Mouse (Mus musculus) left cerebral cortex, postnatal 36 days (tissue): ENCODE measurements at regions not wholly inside any gene's neighbourhood (a gene's known extent, or its start where the extent isn't known, plus 50 kb on each side); places are given as distances from the start of the nearest gene placed in this dataset.
"Not testable (repeated sequence)": the region's sequence is repeated elsewhere in the genome, so short reads cannot be mapped to it uniquely, and the experiment has no call there.

ENCODE experiments used
- DNase-seq, 2 experiments: peaks; one replicate each; pipeline ENCODE4 v3.0.0; 2021 to 2022; ENCODE audit warnings: low spot score in 2 of 2, mixed read lengths in 1 of 2
- intact Hi-C: fragments of 180-260 bp; cut with DNase I; formaldehyde crosslinking; loops from one replicate; pipeline ENCODE4 v1.15.1; 2025

DNA sequence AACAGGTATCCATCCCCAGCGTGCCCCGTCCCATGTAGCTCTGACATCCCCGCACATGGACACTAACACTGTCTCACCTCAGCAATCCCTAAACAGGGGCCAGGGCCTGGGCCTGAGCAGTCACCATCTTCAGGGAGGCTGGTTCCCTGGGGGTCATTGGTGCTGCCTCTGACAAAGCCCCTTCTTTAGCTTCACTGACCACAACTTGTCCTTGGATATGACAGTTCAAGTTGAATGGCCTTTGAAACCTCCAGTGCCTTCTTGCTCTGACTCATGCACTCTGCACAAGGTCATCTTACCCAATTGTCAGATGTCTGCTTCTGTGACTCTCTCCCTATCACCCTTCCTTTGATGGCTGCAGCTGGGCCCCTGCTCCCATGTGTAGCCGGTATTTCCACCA, 68.2 kb upstream of the Klf13 start:
- intact Hi-C loops: no loop called here
- no peak for DNase-seq

DNA sequence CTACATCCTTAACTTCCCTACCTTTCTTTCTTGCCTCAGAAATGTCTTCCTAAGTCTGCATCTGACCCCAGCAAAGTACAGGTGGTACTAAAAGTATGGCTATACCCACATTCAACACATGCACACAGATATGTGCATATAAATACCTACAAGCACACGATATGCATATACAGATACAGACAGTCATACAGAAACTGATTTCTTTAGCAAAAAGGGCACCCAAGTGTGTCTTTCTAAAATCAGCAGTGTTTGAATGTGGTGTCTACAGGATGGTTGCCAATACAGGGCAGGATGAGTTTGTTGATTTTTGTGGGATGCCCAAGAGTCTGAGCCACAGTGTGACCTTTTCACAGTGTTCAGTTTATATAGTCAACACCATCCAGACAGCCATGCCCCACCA, 67.0 kb upstream of the Klf13 start:
- intact Hi-C loops: no loop called here
- no peak for DNase-seq

DNA sequence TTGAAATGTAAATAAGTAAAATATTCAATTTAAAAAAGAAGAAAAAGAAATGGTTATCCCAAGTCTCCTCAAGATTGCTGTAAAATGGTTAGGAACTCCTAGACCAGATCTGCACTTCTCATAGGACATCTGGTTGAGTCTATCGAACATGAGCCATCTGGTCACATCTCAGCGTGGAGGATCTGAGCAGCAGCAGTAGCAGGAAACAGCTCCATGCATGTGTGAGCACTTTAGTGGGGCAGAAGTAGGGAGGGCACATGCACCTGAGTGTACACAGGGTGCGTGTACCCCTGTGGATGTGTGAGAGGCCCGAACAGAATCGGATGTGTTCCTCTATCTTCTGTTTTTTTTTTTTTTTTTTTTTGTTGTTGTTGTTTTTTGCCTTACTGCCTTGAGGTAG, 65.2 kb upstream of the Klf13 start:
- intact Hi-C loops: no loop called here
- no peak for DNase-seq

DNA sequence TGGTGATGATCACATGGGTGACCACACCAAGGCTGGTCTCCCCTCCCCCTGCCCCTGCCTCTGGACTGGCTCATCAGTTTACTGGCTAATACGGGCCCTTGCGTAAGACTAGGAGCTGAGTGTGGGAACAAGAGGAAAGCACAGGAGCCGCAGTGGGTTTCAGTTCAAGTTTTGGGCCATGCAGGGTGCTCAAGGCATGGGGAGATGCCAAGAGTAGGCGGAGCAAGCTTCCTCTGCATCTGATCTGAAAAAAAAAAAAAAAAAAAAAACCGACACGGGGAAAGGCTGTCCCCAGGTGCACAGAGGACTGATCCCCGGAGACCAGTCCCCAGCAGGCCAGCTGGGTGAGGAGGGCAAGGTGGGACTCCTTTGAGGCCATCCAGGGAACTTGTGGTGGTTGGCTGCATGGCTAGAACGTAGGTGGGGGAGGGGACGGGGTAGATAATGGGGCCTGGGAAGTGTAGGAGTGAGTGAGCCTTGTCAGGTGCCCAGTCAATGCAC, 62.9 kb upstream of the Klf13 start:
- DNase-seq: no peak
- intact Hi-C loops: no loop called here

DNA sequence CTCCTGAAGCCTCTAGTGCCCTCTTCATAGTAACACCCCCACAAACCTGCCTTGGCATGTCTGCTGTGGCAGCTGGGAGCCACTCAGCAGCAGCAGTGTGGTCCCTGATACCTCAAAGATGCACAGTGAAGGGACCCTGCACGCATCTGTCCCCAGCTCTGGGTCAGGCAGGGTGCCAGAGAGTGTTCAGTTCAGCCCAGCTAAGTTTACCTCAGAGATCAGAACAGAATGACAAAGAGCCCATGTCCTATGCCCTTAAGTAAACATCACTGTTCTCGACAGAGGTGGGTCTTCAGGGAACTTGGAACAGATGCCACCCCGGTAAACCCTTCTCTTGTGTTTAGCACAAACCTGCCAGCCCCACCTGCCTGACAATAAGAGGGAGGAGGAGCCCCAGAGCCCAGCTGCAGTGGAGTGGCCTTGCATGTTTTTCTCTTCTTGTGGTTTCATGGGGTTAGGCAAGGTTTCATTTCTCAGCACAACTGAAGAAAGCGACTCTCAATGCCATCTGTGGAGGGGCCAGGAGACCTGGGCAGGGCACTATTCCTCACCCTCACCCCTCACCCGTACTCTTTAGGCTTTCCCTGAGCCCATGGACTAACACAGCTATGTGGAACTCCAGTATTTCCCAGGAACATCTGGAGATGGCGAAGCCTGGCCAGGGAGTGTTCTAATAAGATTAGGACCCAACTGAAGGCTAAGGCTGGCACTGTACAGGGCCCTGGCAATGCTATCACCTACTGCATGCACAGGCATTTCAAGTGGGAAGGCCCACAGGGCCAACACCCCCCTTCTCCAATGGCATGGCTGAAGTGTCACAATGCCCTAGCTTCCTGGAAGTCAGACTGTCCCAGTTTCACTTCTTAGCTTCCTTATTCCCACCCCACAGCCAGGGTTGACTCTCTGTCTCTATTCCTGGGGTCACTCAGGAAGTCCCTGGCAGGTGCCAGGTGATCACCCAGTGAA, 60.6 kb upstream of the Klf13 start:
- intact Hi-C loops: no loop called here
- DNase-seq: no peak

DNA sequence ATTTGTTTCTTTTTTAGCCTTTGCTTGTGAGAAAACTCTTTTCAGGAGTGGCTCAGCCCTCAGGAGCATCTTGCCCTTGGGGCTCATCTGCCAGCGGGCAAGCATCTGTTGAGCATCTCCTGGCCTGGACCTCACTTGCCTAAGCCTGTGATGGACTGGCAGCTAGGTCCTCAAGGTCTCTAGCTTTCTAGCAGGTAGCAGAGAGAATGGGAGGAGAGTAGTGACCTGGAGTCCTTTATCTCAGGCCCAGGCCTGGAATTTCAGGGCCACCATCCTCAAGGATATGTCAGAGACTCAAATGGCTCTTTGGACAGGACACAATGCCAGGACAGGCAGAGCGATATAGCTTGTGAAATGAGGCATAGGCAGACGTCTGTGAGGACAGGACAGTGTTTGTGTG, 59.3 kb upstream of the Klf13 start:
- no peak for DNase-seq
- intact Hi-C loops: no loop called here

DNA sequence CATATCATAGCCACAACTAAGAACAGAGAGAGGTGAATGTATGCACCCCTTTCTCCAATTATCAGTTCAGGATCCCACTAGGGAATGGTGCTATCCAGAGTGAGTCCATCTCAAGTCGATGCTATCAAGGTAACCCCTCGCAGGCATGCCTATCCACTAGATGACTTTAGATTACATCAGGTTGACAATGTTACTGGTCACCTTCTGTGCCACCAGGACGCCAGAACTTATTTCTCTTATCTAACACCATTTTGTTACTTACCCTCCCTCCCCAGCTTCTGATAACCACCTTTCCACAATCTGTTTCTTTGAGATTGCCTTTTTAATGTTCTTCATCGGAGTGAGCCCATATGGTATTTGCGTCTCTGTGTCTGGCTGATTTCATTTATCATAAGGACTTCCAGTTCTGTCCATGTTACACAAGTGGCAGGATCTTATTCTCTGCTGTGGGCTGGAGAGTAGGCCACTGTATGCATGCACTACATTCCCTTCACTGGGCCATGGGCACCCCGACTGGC, 57.9 kb upstream of the Klf13 start:
- DNase-seq: no peak
- intact Hi-C loops: no loop called here

DNA sequence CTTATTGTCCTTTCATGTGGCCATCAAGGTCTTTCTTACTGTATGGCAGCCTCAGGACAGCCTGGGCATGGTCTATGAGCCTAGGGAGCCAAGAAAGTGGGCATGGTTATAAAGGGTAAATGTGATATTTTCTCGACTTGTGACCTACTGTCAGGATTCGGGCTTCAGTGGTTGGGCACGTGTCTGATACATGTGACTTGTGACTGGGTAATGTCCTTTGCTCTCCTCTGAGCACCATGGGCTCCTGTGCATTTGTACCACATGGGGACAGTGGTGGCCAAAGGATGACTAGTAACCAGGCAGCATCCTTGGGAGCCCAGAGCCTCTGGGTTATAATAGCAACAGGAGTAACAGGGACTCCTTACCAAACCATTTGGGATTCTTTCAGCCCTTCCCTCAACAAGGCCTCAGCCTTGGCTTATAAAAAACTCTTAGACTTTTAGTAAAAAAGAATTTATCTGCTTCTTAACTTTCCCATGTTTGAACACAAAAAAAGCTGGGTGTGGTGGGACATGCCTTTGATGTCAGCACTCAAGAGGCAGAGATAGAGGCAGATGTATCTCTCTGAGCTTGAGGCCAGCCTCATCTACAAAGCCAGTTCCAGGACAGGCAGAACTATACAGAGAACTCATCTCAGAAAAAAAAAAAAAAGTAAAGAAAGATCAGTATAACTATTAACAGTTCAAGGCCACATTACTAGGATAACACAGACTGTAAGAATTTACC, 56.7 kb upstream of the Klf13 start:
- no peak for DNase-seq
- intact Hi-C loops: no loop called here

DNA sequence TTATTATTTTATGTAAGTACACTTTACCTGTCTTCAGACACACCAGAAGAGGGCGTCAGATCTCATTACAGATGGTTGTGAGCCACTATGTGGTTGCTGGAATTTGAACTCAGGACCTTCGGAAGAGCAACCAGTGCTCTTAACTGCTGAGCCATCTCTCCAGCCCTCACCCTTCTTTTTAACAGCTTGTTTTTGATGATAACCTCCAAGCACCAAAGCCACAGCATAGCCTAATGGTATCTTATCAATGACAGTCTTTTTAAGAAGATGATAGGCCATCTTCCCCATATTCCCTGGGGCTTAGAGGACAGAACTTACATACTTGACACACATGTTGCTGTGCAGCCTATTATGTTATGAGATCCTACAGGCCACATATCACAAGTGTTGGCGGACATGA, 56.1 kb upstream of the Klf13 start:
- intact Hi-C loops: not testable (repeated sequence)

DNA sequence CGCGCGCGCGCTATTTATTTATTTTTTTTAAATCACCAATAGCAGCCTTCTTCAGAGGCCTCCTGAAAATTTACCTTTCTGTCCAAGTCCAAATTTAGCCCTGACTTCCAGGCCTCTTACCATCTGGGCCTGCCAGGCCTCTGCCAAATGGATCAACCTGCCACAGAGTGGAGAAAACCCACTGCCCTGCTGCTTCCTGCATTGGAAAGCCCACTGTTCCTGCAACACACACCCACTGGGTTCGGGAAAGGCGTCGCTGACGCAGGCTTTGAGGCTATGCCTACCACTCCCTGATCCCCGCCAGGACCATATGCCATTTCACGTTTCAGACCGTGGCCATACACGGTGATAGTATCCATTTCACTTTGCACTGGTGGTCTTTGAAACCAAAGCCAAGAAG, 53.4 kb upstream of the Klf13 start:
- intact Hi-C loops: no loop called here
- DNase-seq: peak in 1 of 2 experiments; percentile 29

More for the DNA sequence above, 56.1 kb upstream of the Klf13 start:
- DNase-seq: not testable (repeated sequence)

DNA sequence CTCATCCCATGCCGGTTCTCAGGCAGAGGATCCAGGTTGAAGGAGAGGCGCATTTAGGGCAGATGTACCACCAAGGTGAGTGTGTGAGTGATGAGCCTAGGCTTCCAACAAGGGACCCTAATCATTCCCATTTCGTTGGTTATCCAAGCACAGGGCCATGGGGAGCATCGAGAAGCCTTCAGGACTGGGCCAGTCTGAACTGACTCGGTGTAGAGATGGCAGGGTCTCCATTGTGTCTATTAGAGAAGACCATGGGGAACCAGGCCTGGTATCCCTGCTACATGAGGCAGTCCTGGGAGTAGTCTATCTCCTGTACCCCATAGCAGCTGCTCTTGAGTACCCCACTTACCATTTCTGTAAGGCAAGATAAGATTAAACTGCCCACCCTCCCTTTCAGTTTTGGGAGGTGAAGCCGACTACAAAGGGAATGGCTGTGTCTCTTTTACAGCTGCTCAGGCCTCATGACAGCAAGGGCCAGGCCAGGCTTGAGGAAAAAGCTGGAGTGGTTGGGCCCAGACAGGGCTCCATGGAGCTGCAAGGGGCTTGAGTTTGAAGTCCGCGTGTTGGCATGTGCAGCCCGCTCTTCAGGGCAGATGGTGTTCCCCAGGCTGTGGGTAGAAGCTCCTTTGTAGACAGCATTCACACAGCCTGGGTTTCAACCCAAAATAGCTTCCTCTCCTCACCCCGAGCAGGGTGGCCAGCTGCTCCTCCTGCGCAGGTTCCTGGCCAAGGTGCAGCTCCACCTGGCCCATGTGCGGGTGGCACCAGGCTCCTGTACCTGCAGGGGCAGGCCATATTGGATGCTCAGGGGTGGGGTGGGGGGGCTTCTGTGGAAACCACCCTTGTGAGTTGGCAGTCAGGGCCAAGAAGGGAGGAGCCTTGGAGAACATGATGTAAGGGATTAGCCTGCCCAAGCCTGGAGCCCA, 52.6 kb upstream of the Klf13 start:
- DNase-seq: peak; percentile 32 to 59
- intact Hi-C loops: no loop called here

DNA sequence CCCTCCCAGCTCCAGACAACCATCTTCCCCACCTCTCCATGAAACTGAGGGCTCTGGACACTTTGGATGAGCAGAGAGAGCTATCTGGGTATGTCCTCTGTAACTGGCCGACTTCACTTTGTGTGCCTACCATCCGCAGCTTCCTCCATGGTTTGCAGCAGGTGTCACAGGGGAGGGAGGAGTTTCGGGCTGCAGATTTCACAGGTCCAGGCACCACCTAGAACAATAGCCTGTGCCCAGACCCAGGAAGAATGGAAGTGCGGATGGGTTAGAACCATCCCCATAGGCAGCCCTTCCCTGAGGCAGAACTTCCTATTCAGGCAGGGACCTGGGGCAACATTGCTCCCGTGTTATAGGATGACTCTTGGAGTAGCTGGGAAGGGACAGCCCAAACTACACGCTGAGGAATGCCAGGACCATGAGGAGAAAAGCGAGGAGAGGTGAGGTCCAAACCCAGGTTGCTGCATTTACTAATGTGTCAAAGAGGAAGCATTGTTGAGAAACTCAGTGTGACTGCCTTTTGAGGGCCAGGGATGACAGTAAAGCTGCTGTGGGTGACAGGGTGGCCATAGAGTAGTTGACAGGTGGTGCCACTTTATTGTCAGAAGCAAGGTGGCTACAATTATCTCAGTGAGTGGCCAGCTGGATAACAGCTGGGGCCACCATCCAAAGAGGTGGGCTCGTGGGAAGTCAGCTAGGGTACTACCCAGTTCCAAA, 51.8 kb upstream of the Klf13 start:
- no peak for DNase-seq
- intact Hi-C loops: no loop called here

DNA sequence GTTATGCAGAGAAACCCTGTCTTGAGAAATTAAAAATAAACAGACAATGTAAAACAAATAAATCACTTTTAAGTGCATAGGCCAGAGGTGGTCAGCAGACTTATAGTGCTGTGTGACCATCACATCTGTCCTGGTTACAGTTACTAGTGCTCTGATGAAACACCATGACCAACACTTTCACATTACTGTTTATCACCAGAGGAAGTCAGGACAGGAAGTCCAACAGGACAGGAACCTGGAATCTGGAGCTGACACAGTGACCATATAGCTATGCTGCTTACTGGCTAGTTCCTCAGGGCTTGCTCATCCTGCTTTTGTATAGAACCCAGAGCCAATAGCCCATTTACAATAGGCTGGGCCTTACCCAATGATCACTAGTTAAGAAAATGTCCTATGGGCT, 51.0 kb upstream of the Klf13 start:
- no peak for DNase-seq
- intact Hi-C loops: no loop called here
